In genomic region chr6:124995246-124995645, GRCm38 (mm10) we compare ENCODE assay signal across 19 mouse cellular contexts. TPM values are rescaled to one million over a fixed set of nuclear protein-coding genes. Genes with fewer than 3 reads are reported as not detected.
A peak's percentile ranks its signal among the peaks of the same experiment; 100 is the strongest.
DNase-seq lines count a peak whose midpoint lies in the region; ATAC-seq lines count a peak whose summit lies in the region.
"Had no signal": no experiment of that assay in that cellular context is flagged by ENCODE, and none has a peak within 500 bp of the region (broad histone marks: within the 10 kb centered on the region; RNA-seq: fewer than 3 reads in every experiment).

No protein-coding gene starts in this region.

- peaks cover 40% of the 10 kb centered on the region for H3K4me1 ChIP-seq in neural tube, embryonic 15.5 days
- H3K4me1 ChIP-seq in liver, embryonic 11.5 days (replicated peaks; ENCODE audit: control insufficient read depth, insufficient read depth, low read length), result peaks cover 6% of the 10 kb centered on the region

- H3K9me3 ChIP-seq in neural tube, embryonic 15.5 days (replicated peaks), result no peaks in the 10 kb centered on the region
- H3K9me3 ChIP-seq in liver, embryonic 11.5 days (ENCODE audit: control insufficient read depth, low read length), result no peaks in the 10 kb centered on the region; the same call in 1 of the 2 replicates
- H3K9me3 ChIP-seq: embryonic facial prominence, embryonic 13.5 days; heart, embryonic 13.5 days had no signal

- peaks cover 31% of the 10 kb centered on the region for H3K27me3 ChIP-seq in neural tube, embryonic 15.5 days (replicated peaks)
- H3K27me3 ChIP-seq in liver, embryonic 11.5 days (replicated peaks; ENCODE audit: control insufficient read depth, insufficient read depth, low read length), result peaks cover 85% of the 10 kb centered on the region

- no peak overlapping the region for H3K9ac ChIP-seq in neural tube, embryonic 15.5 days (replicated peaks)
- no peak overlapping the region for H3K9ac ChIP-seq in liver, embryonic 11.5 days (ENCODE audit: low read depth, low read length)
- H3K9ac ChIP-seq: embryonic facial prominence, embryonic 13.5 days; forebrain, embryonic 13.5 days; heart, embryonic 13.5 days; hindbrain, embryonic 12.5 days had no signal

- H3K4me2 ChIP-seq in neural tube, embryonic 15.5 days, result peak overlapping the region; percentile 43; the same call in 1 of the 2 replicates
- H3K4me2 ChIP-seq in liver, embryonic 11.5 days, result no peak overlapping the region
- H3K4me2 ChIP-seq: embryonic facial prominence, embryonic 13.5 days; heart, embryonic 13.5 days had no signal

- H3K4me3 ChIP-seq in neural tube, embryonic 15.5 days (replicated peaks), result no peak overlapping the region
- H3K4me3 ChIP-seq in liver, embryonic 11.5 days (ENCODE audit: low read depth, low read length), result no peak overlapping the region
- H3K4me3 ChIP-seq: embryonic facial prominence, embryonic 13.5 days; forebrain, embryonic 13.5 days; heart, embryonic 13.5 days; hindbrain, embryonic 12.5 days had no signal

- H3K27ac ChIP-seq in neural tube, embryonic 15.5 days (replicated peaks), result no peak overlapping the region
- no peak overlapping the region for H3K27ac ChIP-seq in liver, embryonic 11.5 days (ENCODE audit: low read depth, low read length)
- H3K27ac ChIP-seq: embryonic facial prominence, embryonic 13.5 days; forebrain, embryonic 13.5 days; heart, embryonic 13.5 days; hindbrain, embryonic 12.5 days had no signal

- no peak for DNase-seq in neural tube, embryonic 10.5 days (ENCODE audit: extremely low spot score, low spot score)
- DNase-seq in adrenal gland, adult 18-20 months (ENCODE audit: low spot score in 2 of 2), result peak; percentile 51 to 58
- peak; percentile 88 for DNase-seq in adrenal gland, postnatal 14 days
- no peak for DNase-seq in urinary bladder, adult 18-20 months (ENCODE audit: low spot score in 2 of 2)
- DNase-seq in layer of hippocampus, adult 9-11 months, result no peak
- DNase-seq in liver, embryonic 11.5 days (ENCODE audit: low spot score), result no peak
- DNase-seq: cerebellum, adult 11 months; cerebellum, adult 8-10 months; cerebellum, postnatal 25 days; forebrain, postnatal 0 days; gastrocnemius, postnatal 14 days; heart, postnatal 4 days; kidney, adult 11 months had no signal

- WGBS in neural tube, embryonic 15.5 days, result 80% methylated on average over 7 of the region's 7 CpGs
- 84% methylated on average over 7 of the region's 7 CpGs for WGBS in liver, embryonic 11.5 days

- ATAC-seq in neural tube, embryonic 15.5 days (ENCODE audit: low FRiP score), result no peak
- no peak for ATAC-seq in liver, embryonic 11.5 days (replicated peaks; ENCODE audit: low FRiP score)
- ATAC-seq: forebrain, embryonic 13.5 days; hindbrain, postnatal 0 days had no signal

- H3K36me3 ChIP-seq in neural tube, embryonic 15.5 days, result peaks cover 6% of the 10 kb centered on the region; the same call in 1 of the 2 replicates
- no peaks in the 10 kb centered on the region for H3K36me3 ChIP-seq in liver, embryonic 11.5 days (ENCODE audit: control insufficient read depth, insufficient read depth, low read length)
- H3K36me3 ChIP-seq: embryonic facial prominence, embryonic 13.5 days; heart, embryonic 13.5 days; hindbrain, embryonic 12.5 days had no signal

RNA-seq across cellular contexts. Expression of gene Pianp, which starts 1.2 kb away (rescaled TPM):
- 59.4 and 72.4 TPM in 2 replicates for polyA plus RNA-seq in neural tube, embryonic 15.5 days (2015; fragmentation: Nextera tagmentation; extraction: Ambion mirVana)
- 1 to 10 TPM; 1.6 to 3.0 TPM for total RNA-seq in adrenal gland, adult 18-20 months (2021)
- total RNA-seq in adrenal gland, postnatal 14 days (2021), result 4.8 and 5.4 TPM in 2 replicates
- 0.30 and 0.40 TPM in 2 replicates for polyA plus RNA-seq in liver, embryonic 11.5 days (2014; fragmentation: Nextera tagmentation; extraction: Ambion mirVana)

RNA-seq across cellular contexts. Expression of gene Zfp384, which starts 13.7 kb away (rescaled TPM):
- polyA plus RNA-seq in neural tube, embryonic 15.5 days (2015; fragmentation: Nextera tagmentation; extraction: Ambion mirVana), result 18.5 and 19.5 TPM in 2 replicates
- total RNA-seq in adrenal gland, adult 18-20 months (2021), result 10 to 100 TPM; 56.0 to 56.1 TPM
- total RNA-seq in adrenal gland, postnatal 14 days (2021), result 47.2 and 50.4 TPM in 2 replicates
- polyA plus RNA-seq in liver, embryonic 11.5 days (2014; fragmentation: Nextera tagmentation; extraction: Ambion mirVana), result 7.6 and 7.9 TPM in 2 replicates

RNA-seq across cellular contexts. Expression of gene Cops7a, which starts 29.9 kb away (rescaled TPM):
- polyA plus RNA-seq in neural tube, embryonic 15.5 days (2015; fragmentation: Nextera tagmentation; extraction: Ambion mirVana), result 95.4 and 112 TPM in 2 replicates
- total RNA-seq in adrenal gland, adult 18-20 months (2021), result 100 to 1,000 TPM; 112 to 141 TPM
- total RNA-seq in adrenal gland, postnatal 14 days (2021), result 117 and 122 TPM in 2 replicates
- 147 and 159 TPM in 2 replicates for polyA plus RNA-seq in liver, embryonic 11.5 days (2014; fragmentation: Nextera tagmentation; extraction: Ambion mirVana)

RNA-seq across cellular contexts. Expression of gene Ing4, which starts 44.3 kb away (rescaled TPM):
- polyA plus RNA-seq in neural tube, embryonic 15.5 days (2015; fragmentation: Nextera tagmentation; extraction: Ambion mirVana), result 129 and 133 TPM in 2 replicates
- 10 to 100 TPM; 45.3 to 53.4 TPM for total RNA-seq in adrenal gland, adult 18-20 months (2021)
- 64.9 and 71.8 TPM in 2 replicates for total RNA-seq in adrenal gland, postnatal 14 days (2021)
- polyA plus RNA-seq in liver, embryonic 11.5 days (2014; fragmentation: Nextera tagmentation; extraction: Ambion mirVana), result 60.0 and 63.8 TPM in 2 replicates

RNA-seq across cellular contexts. Expression of gene Acrbp, which starts 54.2 kb away (rescaled TPM):
- polyA plus RNA-seq in neural tube, embryonic 15.5 days (2015; fragmentation: Nextera tagmentation; extraction: Ambion mirVana), result 17.3 and 21.5 TPM in 2 replicates
- 1 to 10 TPM; 7.8 to 9.6 TPM for total RNA-seq in adrenal gland, adult 18-20 months (2021)
- 7.5 and 8.2 TPM in 2 replicates for total RNA-seq in adrenal gland, postnatal 14 days (2021)
- 6.0 and 7.4 TPM in 2 replicates for polyA plus RNA-seq in liver, embryonic 11.5 days (2014; fragmentation: Nextera tagmentation; extraction: Ambion mirVana)

Comparison
In these comparisons a context has a peak if more than half of its experiments do, and no peak if none do; other contexts are left out.
1. DNase-seq: peak in adrenal gland, adult 18-20 months (2 of 2) and adrenal gland, postnatal 14 days (single experiment); none in neural tube, embryonic 10.5 days (single experiment), urinary bladder, adult 18-20 months (0 of 2), layer of hippocampus, adult 9-11 months (single experiment) and liver, embryonic 11.5 days (single experiment).